Mouse (Mus musculus) ES-E14 (cell line): ENCODE results near the gene Ggnbp2. TPM values are rescaled to one million over a fixed set of nuclear protein-coding genes. Genes with fewer than 3 reads are reported as not detected.
"Not testable (repeated sequence)": the region's sequence is repeated elsewhere in the genome, so short reads cannot be mapped to it uniquely, and the experiment has no call there.

Experiments used
- DNase-seq: peaks from one replicate; pipeline ENCODE4 v3.0.0-alpha.2; 2013; ENCODE audit warnings: low read depth, low spot score
- H3K27ac ChIP-seq: 2 replicates; pipeline ENCODE4 v1.5.1; 2012; ENCODE audit warnings: low read depth, mild to moderate bottlenecking, low read length, moderate library complexity, mixed read lengths; ENCODE audit not compliant: poor library complexity, insufficient read depth, severe bottlenecking
- H3K36me3 ChIP-seq: 2 replicates; pipeline ENCODE4 v1.6.1; 2012; ENCODE audit warnings: mild to moderate bottlenecking, low read length, moderate library complexity, mixed read lengths; ENCODE audit not compliant: control insufficient read depth, poor library complexity, insufficient read depth, severe bottlenecking
- H3K4me1 ChIP-seq, 2 experiments: fragments of 150-350 bp in 1 of 2; sonication (generic) in 1 of 2; 2 replicates each; pipeline ENCODE4 v1.6.1; 2012; ENCODE audit warnings: low read length in 2 of 2, mild to moderate bottlenecking in 1 of 2, mixed read lengths in 1 of 2; ENCODE audit not compliant: control insufficient read depth in 2 of 2, insufficient read depth in 2 of 2, poor library complexity in 1 of 2
- H3K4me3 ChIP-seq, 2 experiments: fragments of 150-350 bp in 1 of 2; sonication (generic) in 1 of 2; 2 replicates each; pipeline ENCODE4 v1.5.1; 2012; ENCODE audit warnings: low read length in 2 of 2, low read depth in 1 of 2, mild to moderate bottlenecking in 1 of 2, mixed read lengths in 1 of 2; ENCODE audit not compliant: insufficient read depth in 1 of 2, poor library complexity in 1 of 2, severe bottlenecking in 1 of 2
- H3K9ac ChIP-seq: 2 replicates; pipeline ENCODE4 v1.6.1; 2012; ENCODE audit warnings: low read depth, mild to moderate bottlenecking, low read length, mixed read lengths; ENCODE audit not compliant: poor library complexity, insufficient read depth, severe bottlenecking
- H3K9me3 ChIP-seq: fragments of 150-350 bp; sonication (generic); 2 replicates; pipeline ENCODE4 v1.6.1; 2012; ENCODE audit warnings: low read depth, mild to moderate bottlenecking, low read length; ENCODE audit not compliant: control insufficient read depth, insufficient read depth
- CHD2 ChIP-seq: IDR thresholded peaks from 2 replicates; pipeline ENCODE4 v1.6.1; 2014; ENCODE audit warnings: mild to moderate bottlenecking, low read depth, low read length, inconsistent platforms
- HCFC1 ChIP-seq: IDR thresholded peaks from 2 replicates; pipeline ENCODE4 v1.6.1; 2012; ENCODE audit warnings: low read length, inconsistent platforms, borderline replicate concordance; ENCODE audit not compliant: insufficient read depth
- MAFK ChIP-seq: IDR thresholded peaks from 2 replicates; pipeline ENCODE4 v1.6.1; 2014; ENCODE audit warnings: mild to moderate bottlenecking, low read depth, low read length, inconsistent platforms; ENCODE audit not compliant: insufficient read depth
- ZC3H11A ChIP-seq: IDR thresholded peaks from 2 replicates; pipeline ENCODE4 v1.6.1; 2012; ENCODE audit warnings: low read depth, mild to moderate bottlenecking, inconsistent platforms, low read length, borderline replicate concordance
- ZNF384 ChIP-seq: IDR thresholded peaks from 2 replicates; pipeline ENCODE4 v1.6.1; 2012; ENCODE audit warnings: low read depth, low read length, inconsistent platforms
- in situ Hi-C, 2 experiments: fragments of 600-800 bp; cut with MboI; formaldehyde crosslinking; loops; one replicate each; pipeline ENCODE4 v1.15.1; 2025; ENCODE audit warnings: low sequenced_read_pairs in 2 of 2, inconsistent platforms in 1 of 2; ENCODE audit not compliant: unreplicated experiment in 2 of 2
- total RNA-seq: library from RNA; depleted of rRNA; stranded (reverse); fragments of 300-350 nt; gene quantifications from 2 replicates; pipeline ENCODE4 v1.2.3, GENCODE M21; 2012

The Ggnbp2 gene
- total RNA-seq, 1 experiment, result 59.1 TPM

- in situ Hi-C loops, result no loop called here
- peaks cover 4% of the 10 kb centered on the region; the same call in 1 of the 2 replicates for H3K36me3 ChIP-seq
- peak; percentile 63 for DNase-seq
- H3K4me3 ChIP-seq, result peak within 1 kb of the TSS; percentile 89 to 94
- peaks cover 0 to 7% of the 10 kb centered on the region in 2 experiments; a peak in 1 of 4 replicates for H3K4me1 ChIP-seq
- TF ChIP-seq ZC3H11A (peak; percentile 57; the same call in 1 of the 2 replicates), MAFK (no peak), CHD2 (no peak), HCFC1 (no peak; the same call in 1 of the 2 replicates), ZNF384 (no peak)
- peak within 1 kb of the TSS; percentile 98 for H3K9ac ChIP-seq
- H3K9me3 ChIP-seq, result no peaks in the 10 kb centered on the region
- peak within 1 kb of the TSS; percentile 85 for H3K27ac ChIP-seq
Measured at GRCm38 (mm10) chr11:84879772-84880464, 9.3 kb upstream of the Ggnbp2 start, which contains the start of the genes Myo19 and Pigw. Gene Myo19, plus strand, starts transcription at chr11:84880148. Gene Pigw, minus strand, starts transcription at chr11:84880285.

- peaks cover 4% of the 10 kb centered on the region; the same call in 1 of the 2 replicates for H3K36me3 ChIP-seq
- in situ Hi-C loops, result no loop called here
- H3K4me3 ChIP-seq, result peak overlapping the region; percentile 89 to 94
- H3K27ac ChIP-seq, result peak overlapping the region; percentile 85; the same call in 1 of the 2 replicates
- TF ChIP-seq MAFK (no peak), HCFC1 (no peak)
- no peak for DNase-seq
- H3K9ac ChIP-seq, result peak overlapping the region; percentile 98
- peaks cover 0 to 6% of the 10 kb centered on the region in 2 experiments; a peak in 1 of 4 replicates for H3K4me1 ChIP-seq
- no peaks in the 10 kb centered on the region for H3K9me3 ChIP-seq
Measured at GRCm38 (mm10) chr11:84879007-84879771, 8.6 kb upstream of the Ggnbp2 start.

GRCm38 (mm10) chr11:84876020-84876419, 5.4 kb upstream of the Ggnbp2 start:
- DNase-seq, H3K9ac ChIP-seq, H3K27ac ChIP-seq, H3K36me3 ChIP-seq, H3K4me3 ChIP-seq, in situ Hi-C loops, H3K4me1 ChIP-seq, H3K9me3 ChIP-seq: not testable (repeated sequence)
- TF ChIP-seq ZNF384, result 0 out of 2 replicates have a peak, but pooled peaks have one; percentile 28

GRCm38 (mm10) chr11:84873042-84873833, 2.6 kb upstream of the Ggnbp2 start:
- Histone ChIP-seq H3K9me3 (no peaks in the 10 kb centered on the region), H3K4me3 (no peak overlapping the region), H3K27ac (no peak overlapping the region), H3K9ac (no peak overlapping the region), H3K36me3 (peaks cover 2% of the 10 kb centered on the region; the same call in 1 of the 2 replicates), H3K4me1 (peaks cover 0 to 6% of the 10 kb centered on the region in 2 experiments; a peak in 2 of 4 replicates)
- no peak for DNase-seq
- no peak for TF ChIP-seq ZC3H11A
- no peak for TF ChIP-seq HCFC1
- 0 out of 2 replicates have a peak, but pooled peaks have one; percentile 35 for TF ChIP-seq ZNF384
- no peak for TF ChIP-seq MAFK
- no peak for TF ChIP-seq CHD2
- in situ Hi-C loops, result no loop called here
